Mouse (Mus musculus): Measurements from ENCODE around the gene Tnfsf12. TPM values are rescaled to one million over a fixed set of nuclear protein-coding genes. Genes with fewer than 3 reads are reported as not detected.

The Tnfsf12 gene
- polyA plus RNA-seq (2017; shearing (Covaris generic)), result not detected

DNA sequence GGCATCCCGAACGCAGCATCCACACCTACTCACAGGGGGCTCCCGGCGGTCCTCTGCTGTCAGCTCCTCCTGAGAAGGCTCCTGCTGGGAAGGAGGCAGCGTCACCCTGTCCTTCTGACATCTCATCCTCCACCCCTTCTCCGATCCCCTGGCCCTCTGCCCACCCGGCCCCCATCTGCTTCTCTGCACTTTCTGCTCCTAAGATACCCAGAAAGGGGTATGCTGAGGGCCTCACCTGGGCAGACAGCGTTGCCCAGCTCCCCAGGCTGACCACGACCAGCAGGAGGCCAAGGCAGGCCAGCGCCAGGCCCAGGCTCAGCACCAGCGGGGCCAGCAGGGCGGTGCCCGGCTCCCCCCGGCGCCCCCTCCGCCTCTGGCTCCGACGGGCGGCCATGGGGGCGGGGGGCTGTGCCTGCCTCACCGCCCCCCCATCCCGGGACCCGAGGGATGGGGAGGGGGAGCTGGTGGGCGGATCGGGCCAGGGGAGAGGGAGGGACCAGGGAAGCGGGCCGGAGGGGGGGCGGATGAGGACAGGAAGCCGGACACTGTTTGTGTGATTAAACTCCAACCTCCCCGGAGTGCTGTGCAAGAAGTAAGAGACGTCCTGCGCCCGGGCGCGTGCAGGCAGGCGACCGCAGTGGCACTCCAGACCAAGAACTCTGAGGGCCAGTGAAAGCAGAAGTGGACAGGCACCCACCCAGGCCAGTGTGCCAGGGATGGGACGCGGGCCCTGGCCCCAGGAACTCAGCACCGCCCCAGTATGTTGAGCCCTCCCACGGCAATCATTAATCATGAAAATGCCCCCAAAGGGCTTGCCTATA, at the start of gene Tnfsf12, which contains the start of gene Tnfsfm13:
TSS of gene Tnfsf12 (minus strand) at position 489 of the 821 bp plus-strand sequence.
TSS of gene Tnfsfm13 (minus strand) at position 738 of the 821 bp plus-strand sequence.

DNA sequence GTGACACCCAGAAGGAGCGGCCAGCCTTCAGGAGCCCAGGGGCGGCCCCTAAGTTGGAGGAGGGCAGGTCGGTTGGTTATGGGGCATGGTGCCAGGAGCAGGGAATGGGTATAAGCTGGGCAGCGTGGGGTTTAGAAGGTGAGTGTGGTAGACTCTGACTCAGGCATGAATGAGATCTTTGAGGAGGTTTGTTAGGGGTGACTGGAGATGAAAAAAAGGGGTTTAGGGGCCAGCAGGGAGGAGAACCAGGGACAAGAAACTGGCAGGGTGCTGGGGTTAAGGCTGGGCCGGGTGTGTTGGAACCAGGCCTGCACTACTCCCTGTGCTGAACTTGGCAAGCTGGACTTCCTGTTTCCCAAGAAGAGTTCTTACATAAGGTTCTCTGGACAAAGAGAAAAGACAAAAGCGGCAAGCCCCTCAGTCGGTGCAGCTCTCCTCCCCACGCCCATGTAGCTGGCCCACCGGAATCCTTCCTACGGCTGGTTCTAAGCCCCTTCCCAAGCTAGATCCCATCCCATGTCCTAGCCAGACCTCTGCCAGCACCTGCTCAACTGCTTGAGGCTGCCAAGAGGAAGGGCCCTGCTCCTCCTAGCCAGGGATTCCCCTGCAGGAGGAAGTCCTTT, 10.0 kb downstream of the Tnfsf12 start, which contains the start of gene Tnfsf13:
TSS of gene Tnfsf13 (minus strand) at position 259 of the 623 bp plus-strand sequence.

DNA sequence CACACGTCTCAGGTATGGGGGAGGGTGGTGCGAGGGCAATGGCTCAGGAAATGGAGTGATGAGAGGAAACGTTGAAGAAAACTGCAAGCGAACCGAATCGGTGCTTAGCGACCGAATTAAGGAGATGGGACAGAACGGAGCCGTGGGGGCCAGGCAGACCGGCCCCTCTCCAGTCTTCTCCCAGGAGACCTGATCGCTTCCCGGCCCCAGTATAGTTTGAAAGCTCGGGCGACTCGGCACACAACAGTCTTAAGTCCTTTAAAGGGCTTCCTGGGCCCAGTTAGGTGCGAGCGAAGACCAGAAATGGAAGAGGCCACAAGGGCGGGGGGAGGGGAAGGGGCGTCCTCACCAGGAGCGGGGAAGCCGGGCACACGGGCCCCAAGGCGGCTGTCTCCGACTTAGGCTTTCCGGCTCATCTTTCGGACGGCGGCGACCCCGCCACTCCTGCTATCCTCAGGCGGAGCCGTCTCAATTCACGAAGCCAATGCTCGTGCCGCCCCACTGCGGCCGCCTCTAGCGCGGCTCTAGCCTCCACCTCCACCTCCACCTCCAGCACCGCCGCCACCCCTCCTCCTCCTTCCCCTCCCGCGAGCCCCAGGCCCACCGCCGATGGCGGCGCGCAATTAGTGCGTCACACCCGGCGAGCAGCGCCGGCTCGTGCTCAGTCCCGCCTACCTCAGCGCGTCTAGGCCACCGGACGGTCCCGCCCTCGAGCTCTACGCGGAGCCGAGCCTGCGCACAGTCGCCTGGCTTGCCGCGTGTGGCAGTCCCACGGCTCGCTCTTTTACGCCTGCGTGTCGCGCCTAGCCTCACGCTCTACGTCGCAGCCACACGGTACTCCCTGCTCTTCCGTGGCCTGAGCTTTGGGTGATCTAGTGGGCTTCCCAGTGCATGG, 14.1 kb downstream of the Tnfsf12 start, which contains the start of gene Senp3:
TSS of gene Senp3 (minus strand) at position 771 of the 895 bp plus-strand sequence.

GRCm38 (mm10) chr11:69672211-69672706, 23.4 kb downstream of the Tnfsf12 start, which contains the start of gene Eif4a1:
Gene Eif4a1 (minus strand): TSS chr11:69672423.

DNA sequence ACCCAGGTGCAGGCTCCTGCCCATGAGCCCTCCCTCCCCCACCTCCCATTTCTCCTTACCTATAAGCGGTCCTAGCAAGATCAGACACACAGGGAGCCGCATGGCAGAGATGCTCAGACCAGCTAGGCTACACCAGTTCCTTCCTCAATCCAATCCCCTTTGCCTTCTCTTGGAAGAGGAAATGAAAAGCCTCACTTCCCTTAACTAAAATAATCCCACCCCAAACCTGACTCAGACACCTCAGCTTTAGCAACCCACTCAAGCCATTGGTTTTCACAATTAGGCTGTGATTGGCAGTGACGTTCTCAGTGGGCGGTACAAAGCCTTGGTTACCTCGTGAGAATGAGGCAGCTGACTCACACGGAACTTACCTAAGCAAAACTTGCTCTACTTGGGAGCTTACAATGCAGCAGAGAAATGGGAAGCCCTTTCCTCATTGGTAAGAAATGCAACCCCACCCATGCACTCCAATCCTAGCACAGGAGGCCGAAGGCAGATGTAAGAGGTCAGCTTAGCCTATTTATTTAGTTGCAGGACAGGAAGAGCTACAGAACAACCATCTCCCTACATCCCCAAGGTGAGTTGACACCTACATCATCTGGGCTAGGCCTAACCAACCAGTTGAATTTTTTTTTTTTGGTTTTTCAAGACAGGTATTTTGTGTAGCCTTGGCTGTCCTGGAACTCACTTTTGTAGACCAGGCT, 29.5 kb downstream of the Tnfsf12 start, which contains the start of gene Cd68:
TSS of gene Cd68 (minus strand) at position 193 of the 704 bp plus-strand sequence.

DNA sequence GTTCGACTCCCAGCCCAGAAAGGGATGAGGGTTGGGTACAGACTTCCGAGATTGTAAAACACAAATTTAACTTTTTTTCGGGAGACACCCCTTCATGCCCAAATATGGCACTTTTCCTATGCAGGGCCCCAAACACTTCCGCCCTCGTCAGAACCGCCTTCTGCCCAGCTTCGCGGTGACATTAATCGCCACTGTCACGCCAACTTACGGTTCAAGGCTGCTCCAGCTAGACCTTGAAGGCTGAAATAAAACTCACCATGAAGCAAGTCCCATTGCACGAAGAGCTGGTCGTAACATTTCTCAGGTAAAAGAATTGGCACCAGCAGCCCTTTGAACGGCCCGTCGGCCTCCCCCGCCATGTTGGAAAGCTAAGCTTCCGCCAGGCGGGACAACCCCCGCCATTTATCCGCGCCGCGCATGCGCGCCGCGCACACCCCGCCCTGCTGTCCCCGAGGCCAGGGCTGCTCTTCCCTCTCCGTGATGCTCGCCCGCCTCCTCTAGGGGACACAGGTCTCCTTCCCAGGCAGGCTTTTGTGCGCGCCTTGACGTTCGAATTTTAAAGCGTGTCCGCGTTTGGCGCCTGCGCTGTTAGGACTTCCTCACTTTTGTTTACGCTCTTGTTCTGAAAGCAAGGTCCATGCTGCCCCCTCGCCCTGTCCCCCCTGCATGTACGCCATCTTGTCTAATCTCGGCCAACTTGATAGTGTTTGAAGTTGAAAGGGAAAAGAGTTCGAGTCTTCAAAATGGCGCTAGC, 33.3 kb downstream of the Tnfsf12 start, which contains the start of gene Mpdu1:
TSS of gene Mpdu1 (minus strand) at position 430 of the 754 bp plus-strand sequence.

GRCm38 (mm10) chr11:69655264-69656064, 40.2 kb downstream of the Tnfsf12 start, which contains the start of gene Sox15:
Gene Sox15 (plus strand): TSS chr11:69655314.

Other genes starting within 250 kb of the Tnfsf12 start
- gene Dnah2, start 146.7 kb downstream of the Tnfsf12 start, polyA plus RNA-seq (2017; shearing (Covaris generic)), result not detected
- not detected for gene Efnb3, start 135.6 kb downstream of the Tnfsf12 start, polyA plus RNA-seq (2017; shearing (Covaris generic))
- 11.0 TPM for gene Wrap53, start 115.6 kb downstream of the Tnfsf12 start, polyA plus RNA-seq (2017; shearing (Covaris generic))
- gene Trp53, start 115.5 kb downstream of the Tnfsf12 start, polyA plus RNA-seq (2017; shearing (Covaris generic)), result 180 TPM
- not detected for gene Atp1b2, start 89.9 kb downstream of the Tnfsf12 start, polyA plus RNA-seq (2017; shearing (Covaris generic))
- gene Shbg, start 77.9 kb downstream of the Tnfsf12 start, polyA plus RNA-seq (2017; shearing (Covaris generic)), result not detected
- not detected for gene Sat2, start 73.8 kb downstream of the Tnfsf12 start, polyA plus RNA-seq (2017; shearing (Covaris generic))
- gene Fxr2, start 62.9 kb downstream of the Tnfsf12 start, polyA plus RNA-seq (2017; shearing (Covaris generic)), result 70.3 TPM
- gene Sox15, start 40.5 kb downstream of the Tnfsf12 start, polyA plus RNA-seq (2017; shearing (Covaris generic)), result not detected
- gene Mpdu1, start 33.2 kb downstream of the Tnfsf12 start, polyA plus RNA-seq (2017; shearing (Covaris generic)), result 39.4 TPM
- gene Cd68, start 29.7 kb downstream of the Tnfsf12 start, polyA plus RNA-seq (2017; shearing (Covaris generic)), result 4.3 TPM
- 908 TPM for gene Eif4a1, start 23.4 kb downstream of the Tnfsf12 start, polyA plus RNA-seq (2017; shearing (Covaris generic))
- gene Senp3, start 13.8 kb downstream of the Tnfsf12 start, polyA plus RNA-seq (2017; shearing (Covaris generic)), result 32.0 TPM
- not detected for gene Tnfsf13, start 10.1 kb downstream of the Tnfsf12 start, polyA plus RNA-seq (2017; shearing (Covaris generic))
- gene Tnfsfm13, start 249 bp upstream of the Tnfsf12 start, polyA plus RNA-seq (2017; shearing (Covaris generic)), result not detected
- gene Polr2a, start 62.8 kb upstream of the Tnfsf12 start, polyA plus RNA-seq (2017; shearing (Covaris generic)), result 60.5 TPM
- not detected for gene Slc35g3, start 66.1 kb upstream of the Tnfsf12 start, polyA plus RNA-seq (2017; shearing (Covaris generic))
- 7.6 TPM for gene Zbtb4, start 70.1 kb upstream of the Tnfsf12 start, polyA plus RNA-seq (2017; shearing (Covaris generic))
- gene Chrnb1, start 100.1 kb upstream of the Tnfsf12 start, polyA plus RNA-seq (2017; shearing (Covaris generic)), result 1.4 TPM
- gene Fgf11, start 106.0 kb upstream of the Tnfsf12 start, polyA plus RNA-seq (2017; shearing (Covaris generic)), result not detected
- not detected for gene Tmem102, start 109.8 kb upstream of the Tnfsf12 start, polyA plus RNA-seq (2017; shearing (Covaris generic))
- not detected for gene Gm39566, start 119.4 kb upstream of the Tnfsf12 start, polyA plus RNA-seq (2017; shearing (Covaris generic))
- gene Spem2, start 122.6 kb upstream of the Tnfsf12 start, polyA plus RNA-seq (2017; shearing (Covaris generic)), result not detected
- not detected for gene Spem1, start 126.3 kb upstream of the Tnfsf12 start, polyA plus RNA-seq (2017; shearing (Covaris generic))
- not detected for gene Nlgn2, start 141.9 kb upstream of the Tnfsf12 start, polyA plus RNA-seq (2017; shearing (Covaris generic))
- 42.5 TPM for gene Tmem256, start 142.7 kb upstream of the Tnfsf12 start, polyA plus RNA-seq (2017; shearing (Covaris generic))
- gene Plscr3, start 150.5 kb upstream of the Tnfsf12 start, polyA plus RNA-seq (2017; shearing (Covaris generic)), result 9.2 TPM
- gene Tnk1, start 162.9 kb upstream of the Tnfsf12 start, polyA plus RNA-seq (2017; shearing (Covaris generic)), result not detected
- not detected for gene Tmem95, start 182.2 kb upstream of the Tnfsf12 start, polyA plus RNA-seq (2017; shearing (Covaris generic))
- gene Kctd11, start 185.6 kb upstream of the Tnfsf12 start, polyA plus RNA-seq (2017; shearing (Covaris generic)), result 0.11 TPM
- gene Acap1, start 199.7 kb upstream of the Tnfsf12 start, polyA plus RNA-seq (2017; shearing (Covaris generic)), result 462 TPM
- 0.80 TPM for gene 2810408A11Rik, start 205.1 kb upstream of the Tnfsf12 start, polyA plus RNA-seq (2017; shearing (Covaris generic))
- gene Neurl4, start 205.2 kb upstream of the Tnfsf12 start, polyA plus RNA-seq (2017; shearing (Covaris generic)), result 5.4 TPM
- gene Gps2, start 218.0 kb upstream of the Tnfsf12 start, polyA plus RNA-seq (2017; shearing (Covaris generic)), result 200 TPM
- 977 TPM for gene Eif5a, start 226.1 kb upstream of the Tnfsf12 start, polyA plus RNA-seq (2017; shearing (Covaris generic))
- gene Ybx2, start 239.9 kb upstream of the Tnfsf12 start, polyA plus RNA-seq (2017; shearing (Covaris generic)), result not detected

All from effector memory CD4-positive, alpha-beta T cell, adult 5 months (primary cell).